Mouse (Mus musculus) cerebellum, postnatal 14 days (tissue): ENCODE data around the gene Tsen2.

Source experiments
- DNase-seq, 2 experiments: peaks; one replicate each; pipeline ENCODE4 v3.0.0; 2021; ENCODE audit warnings: mixed read lengths in 2 of 2

The Tsen2 gene

DNA sequence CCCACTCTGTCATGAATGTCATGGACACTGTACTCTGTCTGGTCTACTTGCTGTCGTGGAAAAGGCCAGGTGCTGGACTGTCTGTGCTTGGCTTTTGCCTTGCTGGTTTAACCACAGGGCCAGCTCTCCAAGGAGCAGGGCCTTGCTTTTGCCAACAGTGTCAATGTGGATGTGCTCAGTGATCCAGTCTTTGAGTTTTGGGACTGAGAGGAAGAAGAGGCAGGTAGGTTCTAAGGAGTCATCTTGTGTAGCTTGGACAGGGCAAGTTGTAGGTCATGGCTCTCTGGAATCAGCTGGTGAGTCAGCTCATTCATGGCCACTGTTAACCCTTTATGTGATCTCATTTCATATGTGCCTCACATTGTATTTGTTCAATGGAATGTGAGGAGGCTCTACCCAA is 62.0 kb downstream of the Tsen2 start:
- no peak for DNase-seq

DNA sequence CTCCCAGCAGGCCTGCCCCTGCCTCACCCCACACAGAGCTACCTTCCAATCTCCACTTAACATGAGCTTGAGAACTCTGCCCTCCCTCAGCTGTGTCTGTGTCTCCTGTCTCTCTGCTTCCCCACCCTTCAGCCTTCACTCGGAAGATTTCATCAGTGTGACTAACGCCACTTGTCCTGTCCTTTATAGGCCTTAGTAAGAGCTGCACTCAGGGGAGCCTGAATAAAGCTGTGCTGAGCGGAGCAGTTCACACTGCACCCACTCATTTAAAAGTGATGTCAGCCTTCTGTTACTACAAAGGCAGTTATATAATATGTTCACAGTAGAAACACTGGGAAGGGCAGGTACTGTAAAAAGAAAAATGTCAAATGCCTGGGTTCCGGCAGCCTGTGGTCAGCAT is 63.0 kb downstream of the Tsen2 start:
- no peak for DNase-seq

DNA sequence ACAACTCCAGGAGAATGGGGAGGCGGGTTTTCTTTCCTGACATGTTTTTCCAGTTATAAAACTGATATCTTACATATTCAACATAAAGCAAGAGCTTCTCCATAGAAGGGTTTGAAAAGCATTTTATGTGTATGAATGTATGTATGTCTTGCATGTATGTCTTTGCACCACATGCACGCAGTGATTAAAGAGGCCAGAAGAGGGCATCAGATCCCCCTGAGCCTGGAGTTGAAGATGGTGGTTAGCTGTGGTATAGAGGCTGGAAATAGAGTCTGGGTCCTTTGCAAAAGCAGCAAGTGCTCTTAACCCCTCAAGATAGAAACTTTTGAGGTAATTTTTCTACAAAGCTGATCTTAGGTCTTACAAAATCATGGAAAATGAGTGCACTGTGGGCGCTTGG is 64.7 kb downstream of the Tsen2 start:
- peak; percentile 36 to 39 for DNase-seq

DNA sequence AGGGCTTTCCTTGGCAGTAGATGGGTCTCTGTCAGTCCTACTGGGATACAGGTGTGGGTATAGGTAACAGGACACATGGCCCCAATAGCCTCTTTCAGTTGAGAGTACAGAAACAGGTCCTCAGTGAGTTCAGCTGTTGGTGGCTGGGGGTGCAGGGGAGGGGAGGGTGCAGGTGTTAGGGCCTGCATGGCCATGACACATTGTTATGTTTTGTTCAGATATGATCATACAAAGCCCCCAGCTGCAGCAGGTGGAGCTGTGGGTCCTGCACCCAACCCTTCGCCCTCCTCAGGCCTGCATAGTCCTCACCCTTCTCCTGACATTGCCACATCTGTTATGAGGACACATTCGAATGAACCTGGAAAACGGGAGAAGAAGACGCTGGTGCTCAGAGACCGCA is 65.8 kb downstream of the Tsen2 start:
- DNase-seq = no peak

DNA sequence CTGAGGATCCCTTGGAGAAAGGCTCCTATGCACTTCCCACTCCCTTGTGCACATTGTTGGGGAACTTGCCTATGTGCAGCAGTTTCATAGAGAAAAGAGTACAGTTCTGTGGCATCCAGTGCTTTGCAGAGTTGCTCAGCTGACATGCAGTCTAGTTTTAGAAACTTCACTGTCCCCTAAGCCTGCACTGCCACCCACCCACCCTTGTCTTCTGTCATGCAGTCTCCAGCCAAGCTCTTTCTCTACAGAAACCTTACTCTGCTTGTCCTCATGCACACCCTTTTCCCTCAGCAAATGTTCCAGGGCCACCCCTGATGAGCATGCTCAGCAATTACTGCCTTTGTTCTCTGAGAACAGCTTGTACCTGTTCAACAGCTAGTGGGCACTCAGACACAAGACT is 69.3 kb downstream of the Tsen2 start:
- DNase-seq = no peak

DNA sequence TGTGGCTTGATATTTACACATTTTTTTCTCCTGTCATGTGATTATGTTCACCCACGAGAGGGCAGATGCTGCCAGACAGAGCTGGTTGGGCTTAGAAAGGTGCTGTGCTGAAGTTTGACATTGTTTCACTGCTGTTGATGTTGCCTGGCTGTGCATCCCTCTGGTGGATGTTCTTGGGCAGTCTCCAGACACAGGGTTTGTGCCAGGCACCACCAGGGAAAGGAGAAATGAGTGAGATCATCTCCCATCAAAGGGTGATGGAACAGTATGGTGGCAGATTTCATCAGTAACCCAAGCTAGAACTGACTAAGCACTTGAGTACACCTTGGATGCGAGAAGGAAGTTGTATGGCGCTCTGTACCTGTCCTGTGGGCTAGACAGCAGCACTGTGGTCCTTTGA is 71.5 kb downstream of the Tsen2 start:
- no peak for DNase-seq

DNA sequence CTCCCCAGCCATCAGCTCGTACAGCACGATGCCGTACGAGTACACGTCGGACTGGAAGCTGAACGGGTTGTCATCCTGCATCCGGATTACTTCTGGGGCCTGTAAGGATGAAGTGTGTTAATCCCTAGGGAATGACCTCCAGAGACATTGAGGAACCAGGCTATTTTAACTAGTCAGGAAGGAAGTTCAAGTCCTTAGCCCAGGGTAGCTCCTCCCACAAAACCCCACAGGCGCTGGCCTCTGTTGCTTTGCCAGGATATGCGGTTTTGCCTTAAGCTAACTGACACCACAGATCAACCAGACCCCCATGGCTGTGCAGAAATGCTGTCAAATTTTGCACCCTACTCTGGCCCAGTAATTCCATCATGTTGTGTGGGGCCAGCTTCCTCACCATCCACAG is 75.4 kb downstream of the Tsen2 start:
- DNase-seq = no peak

DNA sequence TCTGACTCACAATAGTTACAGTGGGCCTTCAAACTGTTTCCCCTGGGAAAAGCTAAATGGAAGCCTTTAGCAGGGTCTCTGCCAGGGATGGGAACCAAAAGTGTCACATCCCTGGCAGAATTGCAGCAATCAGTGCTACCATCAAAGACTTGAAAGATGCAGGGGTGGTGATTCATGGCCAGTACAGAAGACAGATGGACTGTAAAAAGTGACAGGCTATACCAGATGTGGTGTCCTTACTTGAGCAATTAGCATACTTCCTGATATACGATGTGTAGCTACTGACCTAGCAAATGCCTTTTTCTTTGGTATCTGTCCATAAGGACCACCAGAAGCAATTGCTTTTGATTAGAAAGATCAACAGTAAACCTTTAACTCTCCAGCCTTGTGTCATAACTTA is 76.5 kb downstream of the Tsen2 start:
- no peak for DNase-seq

DNA sequence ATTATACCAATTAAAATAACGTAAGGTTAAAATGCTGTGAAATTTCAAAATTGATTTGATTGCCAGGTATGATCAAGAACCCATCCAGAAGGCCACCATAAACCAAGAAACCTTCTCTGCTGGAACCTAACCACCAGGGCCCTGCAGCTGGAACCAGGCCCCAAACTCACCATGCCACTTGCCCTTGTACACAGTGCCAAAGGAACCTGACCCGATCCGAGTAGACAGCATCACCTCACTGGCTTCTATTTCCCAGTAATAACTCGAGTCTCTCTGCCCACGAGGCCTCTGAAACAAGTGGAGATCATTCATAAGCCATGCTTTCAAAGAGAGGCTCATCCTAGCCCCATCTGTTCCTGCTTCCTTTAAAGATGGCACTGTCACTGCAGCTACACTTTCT is 81.7 kb downstream of the Tsen2 start:
- no peak for DNase-seq
